8 mouse cellular contexts compared by ENCODE assay signal in genomic region chr2:170219611-170220401, GRCm38 (mm10).
DNase-seq lines count a peak whose midpoint lies in the region; ATAC-seq lines count a peak whose summit lies in the region.

No protein-coding gene starts in this region.

- H3K27me3 ChIP-seq in heart, embryonic 15.5 days, result no peaks in the 10 kb centered on the region
- H3K27me3 ChIP-seq in liver, embryonic 13.5 days, result no peaks in the 10 kb centered on the region

- H3K9ac ChIP-seq in heart, embryonic 15.5 days, result peak overlapping the region; percentile 51
- H3K9ac ChIP-seq in liver, embryonic 13.5 days, result peak overlapping the region; percentile 73

- peak overlapping the region; percentile 79 for H3K4me2 ChIP-seq in heart, embryonic 15.5 days
- H3K4me2 ChIP-seq in liver, embryonic 13.5 days, result peak overlapping the region; percentile 82

- peak overlapping the region; percentile 77 for H3K27ac ChIP-seq in brown adipose tissue, adult 24 weeks (replicated peaks; ENCODE audit: low read depth, low read length)
- H3K27ac ChIP-seq in heart, embryonic 15.5 days, result peak overlapping the region; percentile 80
- H3K27ac ChIP-seq in liver, embryonic 13.5 days, result peak overlapping the region; percentile 51

- ATAC-seq in heart, embryonic 15.5 days (replicated peaks; ENCODE audit: insufficient number of reproducible peaks, insufficient read depth, low FRiP score, low read depth), result no peak
- ATAC-seq in liver, embryonic 13.5 days (ENCODE audit: low read depth), result no peak

- peak; percentile 36 to 41 for DNase-seq in layer of hippocampus, postnatal 10 days (ENCODE audit: low spot score in 2 of 2)
- DNase-seq in layer of hippocampus, adult 18-20 months (ENCODE audit: low spot score in 2 of 2), result no peak
- DNase-seq in liver, embryonic 13.5 days, result no peak
- peak; percentile 65 for DNase-seq in retina, embryonic 14.5 days (ENCODE audit: low spot score)
- DNase-seq in urinary bladder, adult 18-20 months (ENCODE audit: low spot score in 2 of 2), result no peak
- DNase-seq in right cerebral cortex, postnatal 14 days, result no peak

- WGBS in heart, embryonic 15.5 days, result 5% methylated on average over 20 of the region's 20 CpGs
- WGBS in liver, embryonic 13.5 days (ENCODE audit: insufficient replicate concordance), result 4% methylated on average over 20 of the region's 20 CpGs

- H3K9me3 ChIP-seq in heart, embryonic 15.5 days (replicated peaks), result no peaks in the 10 kb centered on the region
- no peaks in the 10 kb centered on the region for H3K9me3 ChIP-seq in liver, embryonic 13.5 days (replicated peaks)

- H3K36me3 ChIP-seq in heart, embryonic 15.5 days, result no peaks in the 10 kb centered on the region
- H3K36me3 ChIP-seq in liver, embryonic 13.5 days, result no peaks in the 10 kb centered on the region

- peak overlapping the region; percentile 41 for H3K4me3 ChIP-seq in brown adipose tissue, adult 24 weeks (ENCODE audit: insufficient read depth, low read depth, low read length)
- peak overlapping the region; percentile 50 for H3K4me3 ChIP-seq in heart, embryonic 15.5 days
- H3K4me3 ChIP-seq in liver, embryonic 13.5 days (replicated peaks), result peak overlapping the region; percentile 61

- peaks cover 20% of the 10 kb centered on the region for H3K4me1 ChIP-seq in brown adipose tissue, adult 24 weeks (ENCODE audit: control insufficient read depth, insufficient read depth, insufficient read length, low read length)
- peaks cover 52% of the 10 kb centered on the region for H3K4me1 ChIP-seq in heart, embryonic 15.5 days (replicated peaks)
- peaks cover 61% of the 10 kb centered on the region for H3K4me1 ChIP-seq in liver, embryonic 13.5 days (replicated peaks)

Comparison
In these comparisons a context has a peak if more than half of its experiments do, and no peak if none do; other contexts are left out.
1. DNase-seq: peak in layer of hippocampus, postnatal 10 days (2 of 2) and retina, embryonic 14.5 days (single experiment); none in layer of hippocampus, adult 18-20 months (0 of 2), liver, embryonic 13.5 days (single experiment), urinary bladder, adult 18-20 months (0 of 2) and right cerebral cortex, postnatal 14 days (single experiment).
2. Peak in every context shown above with its lines, with median percentiles within 50 percentile points of each other: H3K27ac ChIP-seq and H3K4me3 ChIP-seq.